Mouse (Mus musculus) hematopoietic stem cell, adult 5-6 weeks (primary cell): Measurements from ENCODE around the gene Epha1. TPM values are rescaled to one million over a fixed set of nuclear protein-coding genes. Genes with fewer than 3 reads are reported as not detected.

Experiments
- ATAC-seq, 2 experiments: fragments of 125-278 bp in 1 of 2; replicated peaks in 1 of 2; 2 replicates each; pipeline ENCODE4 v1.8.0; 2016 to 2017; ENCODE audit warnings: inconsistent platforms in 2 of 2, mild to moderate bottlenecking in 2 of 2, moderate number of reproducible peaks in 2 of 2, low read depth in 1 of 2, moderate TSS enrichment in 1 of 2; ENCODE audit not compliant: low FRiP score in 2 of 2, poor library complexity in 2 of 2, severe bottlenecking in 2 of 2, insufficient read depth in 1 of 2, low TSS enrichment in 1 of 2
- total RNA-seq: library from RNA; stranded (forward); fragments of 172-1452, 232-1000 nt; gene quantifications from 2 replicates; pipeline ENCODE4 v1.2.3, GENCODE M21; 2017

Gene Epha1
- total RNA-seq, 1 experiment from 2014 or later, result 0.84 TPM

- no peak for ATAC-seq
These were observed 24.6 kb downstream of the Epha1 start for GRCm38 (mm10) chr6:42348281-42349005.

GRCm38 (mm10) chr6:42344255-42344654 lies 28.8 kb downstream of the Epha1 start:
- no peak for ATAC-seq

- ATAC-seq, result peak; percentile 94 to 97
These were observed 29.5 kb downstream of the Epha1 start for GRCm38 (mm10) chr6:42343361-42344120.

- ATAC-seq, result no peak
These were observed 30.9 kb downstream of the Epha1 start for GRCm38 (mm10) chr6:42342171-42342570.

GRCm38 (mm10) chr6:42339981-42340380 lies 33.1 kb downstream of the Epha1 start:
- no peak for ATAC-seq

GRCm38 (mm10) chr6:42339189-42339588 lies 33.9 kb downstream of the Epha1 start:
- ATAC-seq, result no peak

- no peak for ATAC-seq
These were observed 42.1 kb downstream of the Epha1 start for GRCm38 (mm10) chr6:42330946-42331345.

GRCm38 (mm10) chr6:42330216-42330615 lies 42.9 kb downstream of the Epha1 start:
- ATAC-seq, result no peak

GRCm38 (mm10) chr6:42328757-42329156 lies 44.3 kb downstream of the Epha1 start:
- ATAC-seq, result no peak

GRCm38 (mm10) chr6:42326509-42326908 lies 46.6 kb downstream of the Epha1 start:
- ATAC-seq, result no peak

- ATAC-seq, result peak; percentile 72 to 75
These were observed 47.8 kb downstream of the Epha1 start for GRCm38 (mm10) chr6:42325268-42325609.

- ATAC-seq, result peak; percentile 8 to 29; a peak in 2 of 4 replicates
These were observed 48.4 kb downstream of the Epha1 start, which contains the start of gene Fam131b for GRCm38 (mm10) chr6:42324482-42325267. Fam131b (minus strand) TSS chr6:42324643.

- ATAC-seq, result peak in 1 of 2 experiments; percentile 29; a peak in 1 of 4 replicates
These were observed 49.0 kb downstream of the Epha1 start for GRCm38 (mm10) chr6:42324067-42324481.

- ATAC-seq, result no peak
These were observed 49.5 kb downstream of the Epha1 start for GRCm38 (mm10) chr6:42323371-42324066.

- ATAC-seq, result no peak
These were observed 54.8 kb downstream of the Epha1 start for GRCm38 (mm10) chr6:42318293-42318692.

GRCm38 (mm10) chr6:42310427-42311053 lies 62.5 kb downstream of the Epha1 start:
- peak; percentile 89 to 94 for ATAC-seq
